Mouse (Mus musculus) kidney, embryonic 15.5 days (tissue): ENCODE results near the gene Palm. TPM values are rescaled to one million over a fixed set of nuclear protein-coding genes. Genes with fewer than 3 reads are reported as not detected.

Experiments used
- ATAC-seq: fragments of 200-750 bp; cut with Nextera tagmentation; replicated peaks from 2 replicates; pipeline ENCODE4 v1.8.0; 2017; ENCODE audit warnings: moderate TSS enrichment; ENCODE audit not compliant: low FRiP score
- H3K27ac ChIP-seq: fragments of 300-500 bp; sonication (generic); 2 replicates; pipeline ENCODE4 v1.5.1; 2015; ENCODE audit warnings: mild to moderate bottlenecking, inconsistent platforms
- H3K27me3 ChIP-seq: fragments of 300-500 bp; sonication (generic); 2 replicates; pipeline ENCODE4 v1.6.1; 2015; ENCODE audit warnings: inconsistent platforms
- H3K36me3 ChIP-seq: fragments of 300-500 bp; sonication (generic); 2 replicates; pipeline ENCODE4 v1.6.1; 2015; ENCODE audit warnings: inconsistent platforms
- H3K4me1 ChIP-seq: fragments of 300-500 bp; sonication (generic); 2 replicates; pipeline ENCODE4 v1.6.1; 2015; ENCODE audit warnings: inconsistent platforms
- H3K4me2 ChIP-seq: fragments of 300-500 bp; sonication (generic); 2 replicates; pipeline ENCODE4 v1.6.1; 2015; ENCODE audit warnings: moderate library complexity, mild to moderate bottlenecking, inconsistent platforms
- H3K4me3 ChIP-seq: fragments of 300-500 bp; sonication (generic); replicated peaks from 2 replicates; pipeline ENCODE4 v1.5.1; 2015; ENCODE audit warnings: mild to moderate bottlenecking, inconsistent platforms
- H3K9ac ChIP-seq: fragments of 300-500 bp; sonication (generic); 2 replicates; pipeline ENCODE4 v1.6.1; 2015; ENCODE audit warnings: mild to moderate bottlenecking, inconsistent platforms
- H3K9me3 ChIP-seq: fragments of 300-500 bp; sonication (generic); replicated peaks from 2 replicates; pipeline ENCODE4 v1.6.1; 2016; ENCODE audit warnings: inconsistent platforms
- WGBS: fragments of 180-500 bp; shearing (Covaris S2); methylation state at CpG from one replicate; pipeline ENCODE4 v1.1.7; 2015; ENCODE audit warnings: mixed read lengths; 5-methylcytosine and 5-hydroxymethylcytosine counted together
- polyA plus RNA-seq: library from polyadenylated mRNA; unstranded; fragments of >200 nt; fragmentation: Nextera tagmentation; extraction: Ambion mirVana; gene quantifications from 2 replicates; pipeline ENCODE4 v1.2.1, GENCODE M21; 2015

The Palm gene
- polyA plus RNA-seq, 1 experiment from 2014 or later: 158 TPM

GRCm38 (mm10) chr10:79790861-79791260 lies 2.5 kb upstream of the Palm start, which contains the start of gene Prss57:
Gene Prss57 (minus strand): TSS chr10:79790961.
- Histone ChIP-seq H3K27me3 (no peaks in the 10 kb centered on the region), H3K9ac (no peak within 1 kb of the TSS), H3K9me3 (no peaks in the 10 kb centered on the region), H3K4me3 (no peak within 1 kb of the TSS), H3K4me2 (no peak within 1 kb of the TSS), H3K27ac (no peak within 1 kb of the TSS), H3K36me3 (no peaks in the 10 kb centered on the region), H3K4me1 (peaks cover 22% of the 10 kb centered on the region)
- 88% methylated on average over 4 of the region's 4 CpGs for WGBS
- no peak for ATAC-seq

DNA sequence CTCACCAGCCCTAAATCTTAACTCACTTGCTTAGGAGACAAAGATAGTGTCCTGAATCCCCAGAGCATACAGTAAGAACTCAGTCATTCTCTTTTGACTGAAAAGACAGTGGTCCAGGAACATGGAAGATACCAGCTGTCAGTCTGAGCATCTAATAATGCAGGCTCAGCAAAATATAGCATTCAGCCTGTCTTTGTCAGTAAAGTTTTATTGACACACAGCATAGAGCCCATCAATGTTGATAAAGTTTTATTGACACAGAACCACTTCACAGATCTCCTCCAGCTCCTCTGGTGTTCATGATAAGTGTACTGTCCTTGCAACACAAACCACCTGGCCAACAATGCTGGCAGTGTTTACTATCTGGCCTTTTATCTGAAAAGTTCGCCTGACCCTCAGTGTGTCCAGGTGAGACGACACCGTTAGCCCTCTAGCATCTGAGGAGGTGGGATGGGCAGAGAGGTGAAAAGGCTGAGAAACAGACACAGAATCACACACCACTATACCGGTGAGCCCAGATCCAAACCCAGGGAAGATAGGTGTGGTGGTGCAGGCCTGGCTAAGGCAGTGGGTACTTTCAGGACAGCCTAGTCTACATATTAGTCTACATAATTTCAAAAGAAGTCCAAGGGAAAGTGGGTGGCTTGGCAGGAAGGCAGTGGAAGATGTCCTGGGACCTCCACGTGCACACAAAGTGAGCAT lies 882 bp upstream of the Palm start:
- Histone ChIP-seq H3K9ac (no peak overlapping the region), H3K4me1 (peaks cover 36% of the 10 kb centered on the region), H3K4me3 (no peak overlapping the region), H3K36me3 (no peaks in the 10 kb centered on the region), H3K27ac (peak overlapping the region; percentile 94), H3K9me3 (no peaks in the 10 kb centered on the region), H3K27me3 (no peaks in the 10 kb centered on the region), H3K4me2 (no peak overlapping the region)
- 80% methylated on average over 5 of the region's 5 CpGs for WGBS
- ATAC-seq: no peak

DNA sequence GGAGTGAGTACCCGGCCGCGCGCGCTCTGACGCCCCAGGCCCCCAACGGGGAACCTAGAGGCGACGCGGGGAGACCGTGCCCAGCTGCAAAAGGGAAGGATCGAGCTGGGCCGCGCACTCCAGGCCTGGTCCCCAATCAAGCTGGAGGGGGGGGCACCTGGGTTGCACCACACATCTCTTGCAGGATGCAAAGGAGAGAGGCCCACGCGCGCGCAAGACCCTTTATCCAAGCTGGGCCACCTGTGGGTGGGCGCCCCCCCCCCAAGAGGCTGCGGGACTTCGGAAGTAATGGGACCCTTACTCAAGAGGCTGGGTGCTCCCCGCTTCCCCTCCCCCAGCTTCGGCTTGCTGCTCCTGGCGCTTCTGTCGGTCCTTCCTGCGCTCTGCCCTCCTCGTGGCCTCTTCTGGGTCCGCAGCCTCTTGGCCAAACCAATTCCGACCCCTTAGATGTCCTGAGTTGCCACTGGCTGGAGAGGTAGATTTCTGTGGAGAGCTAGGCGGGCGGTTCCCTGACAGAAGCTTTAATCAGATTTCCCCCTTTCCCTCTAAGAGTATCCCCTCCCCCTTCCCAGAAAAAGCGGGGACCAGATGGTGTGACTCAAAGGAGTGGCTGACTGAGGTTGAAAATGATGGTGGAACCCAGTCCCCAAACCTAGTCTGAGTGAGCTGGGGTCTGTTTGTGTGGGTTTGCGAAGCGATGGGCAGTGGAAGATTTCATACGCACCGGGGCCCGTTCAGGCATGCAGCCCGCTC lies 542 bp downstream of the Palm start:
- WGBS: under 1% methylated on average over 27 of the region's 38 CpGs
- H3K4me2 ChIP-seq: peak overlapping the region; percentile 88
- peak; percentile 21; the same call in 1 of the 2 replicates for ATAC-seq
- peak overlapping the region; percentile 97 for H3K4me3 ChIP-seq
- peaks cover 50% of the 10 kb centered on the region for H3K4me1 ChIP-seq
- H3K27ac ChIP-seq: peak overlapping the region; percentile 94
- H3K36me3 ChIP-seq: no peaks in the 10 kb centered on the region
- no peaks in the 10 kb centered on the region for H3K27me3 ChIP-seq
- peak overlapping the region; percentile 93 for H3K9ac ChIP-seq
- H3K9me3 ChIP-seq: no peaks in the 10 kb centered on the region

GRCm38 (mm10) chr10:79794491-79794931 lies 1.1 kb downstream of the Palm start:
- Histone ChIP-seq H3K9ac (peak overlapping the region; percentile 93), H3K9me3 (no peaks in the 10 kb centered on the region), H3K36me3 (no peaks in the 10 kb centered on the region), H3K4me3 (peak overlapping the region; percentile 97), H3K27me3 (no peaks in the 10 kb centered on the region), H3K4me1 (peaks cover 53% of the 10 kb centered on the region), H3K4me2 (peak overlapping the region; percentile 88), H3K27ac (peak overlapping the region; percentile 94)
- WGBS: 6% methylated on average over 10 of the region's 10 CpGs
- peak; percentile 65 for ATAC-seq

- H3K27ac ChIP-seq: no peak overlapping the region
- no peak overlapping the region for H3K9ac ChIP-seq
- H3K4me3 ChIP-seq: no peak overlapping the region
- no peaks in the 10 kb centered on the region for H3K9me3 ChIP-seq
- H3K27me3 ChIP-seq: no peaks in the 10 kb centered on the region
- WGBS: 93% methylated on average over 3 of the region's 3 CpGs
- no peak for ATAC-seq
- peaks cover 62% of the 10 kb centered on the region for H3K4me1 ChIP-seq
- 0 out of 2 replicates have a peak, but pooled peaks cover 1% of the 10 kb centered on the region for H3K36me3 ChIP-seq
- no peak overlapping the region for H3K4me2 ChIP-seq
Measured at GRCm38 (mm10) chr10:79795905-79796304, 2.5 kb downstream of the Palm start.

DNA sequence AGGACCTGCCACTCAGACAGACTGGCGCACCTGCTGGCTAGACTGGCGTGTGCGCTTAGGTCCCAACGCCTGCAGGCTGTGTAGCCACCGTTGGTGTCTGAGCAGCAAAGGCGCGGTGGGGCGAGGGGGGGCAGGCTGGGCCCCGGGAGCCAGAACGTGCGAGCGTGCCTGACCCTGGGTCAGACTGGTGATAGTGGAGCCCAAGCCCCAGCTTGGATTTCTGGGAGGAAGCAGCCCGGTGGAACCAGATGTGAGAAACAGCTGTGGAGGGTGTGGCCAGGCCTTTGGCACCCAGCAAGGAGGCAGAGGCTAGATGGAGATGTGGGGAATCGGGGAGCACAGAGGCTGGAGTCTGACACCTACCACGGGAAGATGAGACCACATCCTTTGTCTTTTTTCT lies 4.0 kb downstream of the Palm start:
- H3K4me2 ChIP-seq: no peak overlapping the region
- 40% methylated on average over 15 of the region's 15 CpGs for WGBS
- peaks cover 77% of the 10 kb centered on the region for H3K4me1 ChIP-seq
- no peak for ATAC-seq
- H3K27me3 ChIP-seq: no peaks in the 10 kb centered on the region
- peak overlapping the region; percentile 19; the same call in 1 of the 2 replicates for H3K27ac ChIP-seq
- H3K4me3 ChIP-seq: no peak overlapping the region
- 0 out of 2 replicates have a peak, but pooled peaks cover 3% of the 10 kb centered on the region for H3K36me3 ChIP-seq
- H3K9me3 ChIP-seq: no peaks in the 10 kb centered on the region
- H3K9ac ChIP-seq: no peak overlapping the region

GRCm38 (mm10) chr10:79798289-79798928 lies 5.0 kb downstream of the Palm start:
- WGBS: 73% methylated on average over 12 of the region's 12 CpGs
- H3K27ac ChIP-seq: peak overlapping the region; percentile 52
- H3K4me3 ChIP-seq: no peak overlapping the region
- no peaks in the 10 kb centered on the region for H3K27me3 ChIP-seq
- 0 out of 2 replicates have a peak, but pooled peaks cover 3% of the 10 kb centered on the region for H3K36me3 ChIP-seq
- peaks cover 83% of the 10 kb centered on the region for H3K4me1 ChIP-seq
- no peak overlapping the region for H3K9ac ChIP-seq
- ATAC-seq: no peak
- no peaks in the 10 kb centered on the region for H3K9me3 ChIP-seq
- H3K4me2 ChIP-seq: no peak overlapping the region

- peaks cover 88% of the 10 kb centered on the region for H3K4me1 ChIP-seq
- 65% methylated on average over 11 of the region's 11 CpGs for WGBS
- no peak for ATAC-seq
Measured at GRCm38 (mm10) chr10:79800508-79800907, 7.1 kb downstream of the Palm start.

DNA sequence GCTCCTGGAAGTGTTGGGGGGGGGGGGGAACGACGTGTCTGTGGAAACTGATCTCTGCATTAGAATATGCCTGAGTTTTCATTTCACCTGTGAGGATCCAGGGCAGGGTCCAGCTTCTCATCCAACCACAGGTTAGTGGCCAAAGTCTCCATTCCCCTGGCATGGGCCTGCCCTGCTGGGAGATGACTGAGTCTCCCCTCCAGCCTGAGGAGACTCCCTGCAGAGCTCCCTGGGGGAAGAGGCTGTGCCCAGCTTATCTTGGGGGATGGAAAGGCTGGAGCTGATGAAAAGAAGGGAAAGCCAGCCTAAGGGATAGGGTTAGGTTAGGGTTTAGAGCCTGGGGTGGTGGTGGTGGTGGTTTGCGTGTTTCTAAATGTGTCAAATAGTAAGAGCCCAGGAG lies 8.5 kb downstream of the Palm start:
- H3K4me2 ChIP-seq: peak overlapping the region; percentile 20; the same call in 1 of the 2 replicates
- 0 out of 2 replicates have a peak, but pooled peaks cover 3% of the 10 kb centered on the region for H3K36me3 ChIP-seq
- no peaks in the 10 kb centered on the region for H3K27me3 ChIP-seq
- peak overlapping the region; percentile 89 for H3K27ac ChIP-seq
- H3K9ac ChIP-seq: no peak overlapping the region
- H3K4me1 ChIP-seq: peaks cover 92% of the 10 kb centered on the region
- H3K9me3 ChIP-seq: no peaks in the 10 kb centered on the region
- 32% methylated on average over 3 of the region's 3 CpGs for WGBS
- ATAC-seq: 0 out of 2 replicates have a peak, but pooled peaks have one; percentile 19
- H3K4me3 ChIP-seq: no peak overlapping the region

More at GRCm38 (mm10) chr10:79800508-79800907, 7.1 kb downstream of the Palm start:
- Histone ChIP-seq H3K27me3 (no peaks in the 10 kb centered on the region), H3K36me3 (0 out of 2 replicates have a peak, but pooled peaks cover 3% of the 10 kb centered on the region), H3K9ac (no peak overlapping the region), H3K27ac (peak overlapping the region; percentile 43; the same call in 1 of the 2 replicates), H3K9me3 (no peaks in the 10 kb centered on the region), H3K4me3 (no peak overlapping the region), H3K4me2 (no peak overlapping the region)

DNA sequence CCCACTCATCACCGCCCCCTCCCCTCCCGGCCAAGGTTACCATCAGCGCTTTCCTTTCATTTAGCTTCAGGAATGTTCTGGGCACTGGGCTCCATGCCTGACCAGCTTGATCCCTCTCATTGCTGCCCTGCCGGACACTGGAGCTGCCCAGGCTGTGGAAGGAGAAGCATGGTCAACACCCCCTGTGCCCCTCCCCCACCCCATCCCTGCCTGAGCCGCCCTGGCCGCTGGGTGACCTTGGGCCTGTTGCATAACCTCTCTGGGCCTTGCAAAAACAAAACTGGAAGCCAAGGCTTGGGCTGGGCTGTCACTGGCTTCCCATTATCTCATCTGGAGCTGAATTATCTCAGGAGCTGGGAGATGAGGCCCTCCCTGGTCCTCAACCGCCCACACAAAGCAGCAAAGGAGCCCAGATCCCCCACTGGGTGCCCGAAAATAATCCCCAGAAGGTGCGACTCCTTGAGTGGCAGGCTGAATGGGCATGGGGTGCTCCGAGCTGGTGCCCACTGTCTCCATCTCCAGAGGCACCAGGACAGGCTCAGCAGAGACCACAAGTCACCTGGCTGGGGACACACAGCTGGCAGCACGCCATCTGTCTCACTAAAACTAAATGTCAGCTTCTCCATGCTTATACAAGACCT lies 9.1 kb downstream of the Palm start:
- Histone ChIP-seq H3K27ac (peak overlapping the region; percentile 89), H3K4me2 (peak overlapping the region; percentile 20; the same call in 1 of the 2 replicates), H3K9me3 (no peaks in the 10 kb centered on the region), H3K4me3 (no peak overlapping the region), H3K36me3 (peaks cover 8% of the 10 kb centered on the region; the same call in 1 of the 2 replicates), H3K27me3 (no peaks in the 10 kb centered on the region), H3K9ac (peak overlapping the region; percentile 2; the same call in 1 of the 2 replicates), H3K4me1 (peaks cover 92% of the 10 kb centered on the region)
- WGBS: 30% methylated on average over 11 of the region's 11 CpGs
- ATAC-seq: peak; percentile 47

DNA sequence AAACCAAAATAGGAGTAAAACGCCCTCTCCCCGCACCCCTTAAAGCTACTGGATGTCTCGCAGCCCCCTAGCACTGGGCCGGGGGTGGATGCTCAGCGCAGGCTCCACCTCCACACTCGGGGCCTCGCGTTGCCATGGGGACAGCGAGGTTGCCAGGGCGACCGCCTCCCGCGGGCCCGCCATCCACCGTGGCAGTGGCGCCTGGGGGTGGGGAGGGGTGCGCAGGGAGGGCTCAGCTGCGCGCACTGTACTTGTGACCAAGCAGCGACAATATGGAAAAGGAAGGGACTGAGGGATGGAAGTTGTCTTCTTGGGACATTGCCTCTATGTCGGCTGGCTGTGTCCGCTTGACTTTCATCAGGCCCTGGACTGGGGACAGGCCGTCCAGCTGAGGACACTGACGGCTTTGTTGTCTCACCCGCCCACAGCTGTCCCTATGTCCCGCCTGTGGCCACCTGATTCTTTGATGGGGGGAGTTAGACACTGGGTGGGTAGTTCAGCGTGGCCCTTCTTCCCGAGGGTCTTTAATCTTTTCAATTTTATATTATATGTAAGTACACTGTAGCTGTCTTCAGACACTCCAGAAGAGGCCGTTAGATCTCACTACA lies 10.4 kb downstream of the Palm start:
- peaks cover 22% of the 10 kb centered on the region for H3K36me3 ChIP-seq

More for the DNA sequence above, 10.4 kb downstream of the Palm start:
- Histone ChIP-seq H3K9ac (0 out of 2 replicates have a peak overlapping the region, but pooled peaks have one; percentile 2), H3K4me3 (peak overlapping the region; percentile 9), H3K9me3 (no peaks in the 10 kb centered on the region), H3K4me2 (peak overlapping the region; percentile 46), H3K4me1 (peaks cover 86% of the 10 kb centered on the region), H3K27me3 (no peaks in the 10 kb centered on the region), H3K27ac (peak overlapping the region; percentile 89)
- peak; percentile 57 for ATAC-seq
- 9% methylated on average over 29 of the region's 29 CpGs for WGBS
